Mouse (Mus musculus): ENCODE results near the gene Gm8764. TPM values are rescaled to one million over a fixed set of nuclear protein-coding genes. Genes with fewer than 3 reads are reported as not detected.
"Not testable (repeated sequence)": the region's sequence is repeated elsewhere in the genome, so short reads cannot be mapped to it uniquely, and the experiment has no call there.

Gm8764 gene
- polyA plus RNA-seq (2012; ENCODE audit: insufficient read depth, low replicate concordance): not detected in 2 replicates

- H3K9me3 ChIP-seq; H3K27me3 ChIP-seq (replicated peaks); H3K4me3 ChIP-seq (replicated peaks); H3K4me1 ChIP-seq; H3K36me3 ChIP-seq (replicated peaks; ENCODE audit: low read length): not testable (repeated sequence)
These were observed at the start of gene Gm8764 for GRCm38 (mm10) chr10:104159706-104160105. Gene Gm8764, plus strand, starts transcription at chr10:104160006.

- Histone ChIP-seq H3K27me3 (replicated peaks) (no peaks in the 10 kb centered on the region), H3K4me3 (replicated peaks) (no peak overlapping the region), H3K36me3 (replicated peaks; ENCODE audit: low read length) (no peaks in the 10 kb centered on the region), H3K4me1 (no peaks in the 10 kb centered on the region), H3K9me3 (no peaks in the 10 kb centered on the region)
- TF ChIP-seq GATA1 (IDR thresholded peaks at IDR 0.05; ENCODE audit: borderline replicate concordance, low read length): no peak
- TF ChIP-seq FLI1 (IDR thresholded peaks at IDR 0.05; ENCODE audit: low read length): no peak
These were observed 49.8 kb upstream of the Gm8764 start for GRCm38 (mm10) chr10:104110044-104110443.

GRCm38 (mm10) chr10:104118312-104118711 is 41.5 kb upstream of the Gm8764 start:
- Histone ChIP-seq H3K27me3 (replicated peaks) (no peaks in the 10 kb centered on the region), H3K9me3 (no peaks in the 10 kb centered on the region), H3K4me3 (replicated peaks) (no peak overlapping the region), H3K36me3 (replicated peaks; ENCODE audit: low read length) (no peaks in the 10 kb centered on the region), H3K4me1 (no peaks in the 10 kb centered on the region)
- TF ChIP-seq FLI1 (IDR thresholded peaks at IDR 0.05; ENCODE audit: low read length) (no peak), GATA1 (IDR thresholded peaks at IDR 0.05; ENCODE audit: borderline replicate concordance, low read length) (no peak)

GRCm38 (mm10) chr10:104142687-104143086 is 17.1 kb upstream of the Gm8764 start, which contains the start of gene Gm21293:
Gene Gm21293, plus strand, starts transcription at chr10:104142987.
- not testable (repeated sequence) for H3K36me3 ChIP-seq (replicated peaks; ENCODE audit: low read length); H3K9me3 ChIP-seq; H3K4me3 ChIP-seq (replicated peaks); H3K4me1 ChIP-seq; H3K27me3 ChIP-seq (replicated peaks)

- H3K4me1 ChIP-seq; H3K4me3 ChIP-seq (replicated peaks); H3K36me3 ChIP-seq (replicated peaks; ENCODE audit: low read length); H3K9me3 ChIP-seq; H3K27me3 ChIP-seq (replicated peaks): not testable (repeated sequence)
These were observed 8.6 kb upstream of the Gm8764 start, which contains the start of gene Gm6763 for GRCm38 (mm10) chr10:104151197-104151596. Gene Gm6763, plus strand, starts transcription at chr10:104151497.

- H3K27me3 ChIP-seq (replicated peaks); H3K4me1 ChIP-seq; H3K36me3 ChIP-seq (replicated peaks; ENCODE audit: low read length); H3K9me3 ChIP-seq; H3K4me3 ChIP-seq (replicated peaks): not testable (repeated sequence)
These were observed 8.4 kb downstream of the Gm8764 start, which contains the start of gene Gm21304 for GRCm38 (mm10) chr10:104168215-104168614. Gene Gm21304, plus strand, starts transcription at chr10:104168515.

GRCm38 (mm10) chr10:104176724-104177123 is 16.9 kb downstream of the Gm8764 start, which contains the start of gene Gm21312:
Gene Gm21312, plus strand, starts transcription at chr10:104177024.
- H3K9me3 ChIP-seq; H3K27me3 ChIP-seq (replicated peaks); H3K4me3 ChIP-seq (replicated peaks); H3K36me3 ChIP-seq (replicated peaks; ENCODE audit: low read length); H3K4me1 ChIP-seq: not testable (repeated sequence)

- not testable (repeated sequence) for H3K9me3 ChIP-seq; H3K4me1 ChIP-seq; H3K4me3 ChIP-seq (replicated peaks); H3K36me3 ChIP-seq (replicated peaks; ENCODE audit: low read length); H3K27me3 ChIP-seq (replicated peaks)
These were observed 25.4 kb downstream of the Gm8764 start, which contains the start of gene Gm20765 for GRCm38 (mm10) chr10:104185233-104185632. Gene Gm20765, plus strand, starts transcription at chr10:104185533.

- not testable (repeated sequence) for H3K9me3 ChIP-seq; H3K4me1 ChIP-seq; H3K27me3 ChIP-seq (replicated peaks); H3K4me3 ChIP-seq (replicated peaks); H3K36me3 ChIP-seq (replicated peaks; ENCODE audit: low read length)
These were observed 33.9 kb downstream of the Gm8764 start, which contains the start of gene Gm4340 for GRCm38 (mm10) chr10:104193742-104194141. Gene Gm4340, plus strand, starts transcription at chr10:104194042.

- Histone ChIP-seq H3K9me3 (0 out of 2 replicates have a peak, but pooled peaks cover 7% of the 10 kb centered on the region), H3K4me3 (replicated peaks) (no peak overlapping the region), H3K4me1 (no peaks in the 10 kb centered on the region), H3K27me3 (replicated peaks) (no peaks in the 10 kb centered on the region), H3K36me3 (replicated peaks; ENCODE audit: low read length) (no peaks in the 10 kb centered on the region)
- no peak for TF ChIP-seq GATA1 (IDR thresholded peaks at IDR 0.05; ENCODE audit: borderline replicate concordance, low read length)
- no peak for TF ChIP-seq FLI1 (IDR thresholded peaks at IDR 0.05; ENCODE audit: low read length)
These were observed 49.8 kb downstream of the Gm8764 start for GRCm38 (mm10) chr10:104209655-104210054.

GRCm38 (mm10) chr10:104210268-104210990 is 50.6 kb downstream of the Gm8764 start:
- TF ChIP-seq GATA1 (IDR thresholded peaks at IDR 0.05; ENCODE audit: borderline replicate concordance, low read length) (no peak), FLI1 (IDR thresholded peaks at IDR 0.05; ENCODE audit: low read length) (no peak)

More at GRCm38 (mm10) chr10:104210268-104210990, 50.6 kb downstream of the Gm8764 start:
- H3K36me3 ChIP-seq (replicated peaks; ENCODE audit: low read length): no peaks in the 10 kb centered on the region
- H3K4me1 ChIP-seq: no peaks in the 10 kb centered on the region
- no peaks in the 10 kb centered on the region for H3K27me3 ChIP-seq (replicated peaks)
- H3K4me3 ChIP-seq (replicated peaks): no peak overlapping the region
- 0 out of 2 replicates have a peak, but pooled peaks cover 7% of the 10 kb centered on the region for H3K9me3 ChIP-seq

Other genes with a start within 250 kb of the Gm8764 start
- not detected in 2 replicates for gene Gm21293, start 17.0 kb upstream of the Gm8764 start, polyA plus RNA-seq (2012; ENCODE audit: insufficient read depth, low replicate concordance)
- not detected in 2 replicates for gene Gm6763, start 8.5 kb upstream of the Gm8764 start, polyA plus RNA-seq (2012; ENCODE audit: insufficient read depth, low replicate concordance)
- not detected in 2 replicates for gene Gm21304, start 8.5 kb downstream of the Gm8764 start, polyA plus RNA-seq (2012; ENCODE audit: insufficient read depth, low replicate concordance)
- not detected in 2 replicates for gene Gm21312, start 17.0 kb downstream of the Gm8764 start, polyA plus RNA-seq (2012; ENCODE audit: insufficient read depth, low replicate concordance)
- gene Gm20765, start 25.5 kb downstream of the Gm8764 start, polyA plus RNA-seq (2012; ENCODE audit: insufficient read depth, low replicate concordance): not detected in 2 replicates
- gene Gm4340, start 34.0 kb downstream of the Gm8764 start, polyA plus RNA-seq (2012; ENCODE audit: insufficient read depth, low replicate concordance): not detected in 2 replicates

Measured in megakaryocyte, embryonic 14.5 days (primary cell).